Mouse (Mus musculus) retina, postnatal 7 days (tissue): ENCODE data around the gene Sigmar1.
"Not testable (repeated sequence)": the region's sequence is repeated elsewhere in the genome, so short reads cannot be mapped to it uniquely, and the experiment has no call there.

Experiments
- DNase-seq: peaks from one replicate; pipeline ENCODE4 v3.0.0-alpha.2; 2012; ENCODE audit warnings: low read depth, low spot score

Gene Sigmar1

GRCm38 (mm10) chr4:41755338-41756305 lies at the start of gene Sigmar1:
Gene Sigmar1 (minus strand): TSS chr4:41756157.
- DNase-seq = peak; percentile 74

GRCm38 (mm10) chr4:41783197-41783596 lies 27.2 kb upstream of the Sigmar1 start:
- DNase-seq = not testable (repeated sequence)

GRCm38 (mm10) chr4:41782711-41783110 lies 26.8 kb upstream of the Sigmar1 start:
- not testable (repeated sequence) for DNase-seq

DNA sequence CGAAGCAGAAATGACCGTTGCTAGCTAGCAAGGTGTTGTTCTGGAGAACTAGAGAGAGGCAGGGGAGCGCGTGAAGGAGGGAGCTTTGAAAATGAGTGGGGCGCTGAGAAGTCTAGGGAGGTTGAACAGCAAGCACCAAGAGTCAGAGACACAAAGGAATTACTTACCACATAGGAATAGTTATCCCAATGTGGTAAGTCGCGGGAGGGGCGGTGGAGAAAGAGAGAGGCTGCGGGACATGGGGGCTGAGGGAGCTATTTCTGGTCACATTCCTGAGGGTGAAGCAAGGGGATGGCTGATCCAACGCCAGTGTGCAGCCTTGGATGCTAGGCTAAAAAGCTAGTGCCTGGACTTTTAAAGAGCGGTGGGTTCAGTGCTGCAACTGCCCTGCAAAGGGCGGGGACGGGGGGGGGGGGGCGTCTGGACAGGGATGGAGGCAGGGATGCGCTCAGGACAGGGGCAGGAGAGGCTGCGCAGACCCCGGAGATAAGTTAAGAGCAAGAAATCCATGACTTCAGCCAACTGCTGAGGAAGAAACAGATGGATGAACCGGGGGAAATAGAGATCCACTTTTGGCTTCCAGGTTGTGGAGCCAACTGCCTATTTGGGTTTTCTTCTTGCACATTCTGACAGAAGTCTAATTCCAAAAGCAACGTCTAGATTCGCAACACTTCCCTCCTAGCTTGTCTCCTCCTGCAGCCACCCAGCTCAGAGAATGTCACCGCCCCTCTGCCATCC lies 26.0 kb upstream of the Sigmar1 start:
- DNase-seq = not testable (repeated sequence)

GRCm38 (mm10) chr4:41781271-41781670 lies 25.3 kb upstream of the Sigmar1 start:
- DNase-seq = not testable (repeated sequence)

DNA sequence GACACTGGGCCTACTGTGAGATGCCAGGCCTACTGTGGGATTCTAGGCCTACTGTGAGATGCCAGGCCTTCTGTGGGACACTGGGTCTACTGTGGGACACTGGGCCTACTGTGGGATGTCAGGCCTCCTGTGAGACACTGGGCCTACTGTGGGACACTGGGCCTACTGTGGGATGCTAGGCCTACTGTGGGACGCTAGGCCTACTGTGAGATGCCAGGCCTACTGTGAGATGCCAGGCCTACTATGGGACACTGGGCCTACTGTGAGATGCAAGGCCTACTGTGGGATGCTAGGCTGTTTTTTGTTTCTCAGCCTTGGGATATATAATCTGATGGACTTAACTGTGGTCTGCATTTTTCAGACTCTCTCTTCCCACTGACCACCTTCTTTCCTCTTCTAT lies 19.9 kb upstream of the Sigmar1 start:
- DNase-seq = not testable (repeated sequence)

- DNase-seq = not testable (repeated sequence)
Measured at GRCm38 (mm10) chr4:41774506-41774905, 18.5 kb upstream of the Sigmar1 start.

GRCm38 (mm10) chr4:41774002-41774401 lies 18.0 kb upstream of the Sigmar1 start, which contains the start of gene Ccl27a:
Gene Ccl27a (minus strand): TSS chr4:41774247.
- DNase-seq = peak; percentile 65

DNA sequence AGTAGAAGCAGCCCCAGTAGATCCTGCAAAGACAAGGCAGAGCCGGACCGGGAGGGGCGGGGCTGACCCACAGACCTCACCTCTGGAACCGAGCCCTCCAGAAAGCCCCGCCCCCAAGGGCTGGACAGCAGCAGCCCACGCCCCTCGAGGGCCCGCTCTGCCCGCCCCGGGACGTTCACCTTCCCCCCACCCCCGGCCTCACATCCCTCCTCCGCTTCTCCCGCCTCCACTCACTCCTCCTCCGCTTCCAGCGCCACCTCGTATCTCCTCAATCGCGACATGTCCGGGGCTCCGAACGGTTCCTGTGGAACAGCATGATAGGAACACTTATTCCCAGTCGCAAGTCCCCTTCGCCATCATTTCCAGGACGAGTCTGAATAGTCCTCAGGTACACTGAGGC lies 17.5 kb upstream of the Sigmar1 start:
- peak; percentile 30 for DNase-seq

GRCm38 (mm10) chr4:41772946-41773345 lies 17.0 kb upstream of the Sigmar1 start:
- not testable (repeated sequence) for DNase-seq

DNA sequence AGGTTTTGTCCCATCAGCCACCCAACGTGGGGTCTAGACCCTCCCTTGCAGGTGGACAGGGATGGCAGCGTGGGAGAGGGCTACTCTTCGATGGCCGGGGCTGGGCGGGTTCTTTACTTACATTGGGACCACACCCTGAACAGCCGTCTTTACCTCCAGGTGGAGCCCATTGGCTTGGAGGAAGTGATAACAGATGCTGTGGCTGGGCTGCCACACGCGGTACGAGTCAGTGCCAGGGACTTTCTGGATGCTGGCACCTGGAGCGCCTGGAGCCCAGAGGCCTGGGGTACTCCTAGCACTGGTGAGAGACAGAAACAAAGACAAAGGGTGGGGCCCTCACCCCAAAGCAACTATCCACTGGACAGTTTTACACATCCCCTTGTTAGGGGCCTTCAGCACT lies 11.3 kb upstream of the Sigmar1 start:
- not testable (repeated sequence) for DNase-seq

DNA sequence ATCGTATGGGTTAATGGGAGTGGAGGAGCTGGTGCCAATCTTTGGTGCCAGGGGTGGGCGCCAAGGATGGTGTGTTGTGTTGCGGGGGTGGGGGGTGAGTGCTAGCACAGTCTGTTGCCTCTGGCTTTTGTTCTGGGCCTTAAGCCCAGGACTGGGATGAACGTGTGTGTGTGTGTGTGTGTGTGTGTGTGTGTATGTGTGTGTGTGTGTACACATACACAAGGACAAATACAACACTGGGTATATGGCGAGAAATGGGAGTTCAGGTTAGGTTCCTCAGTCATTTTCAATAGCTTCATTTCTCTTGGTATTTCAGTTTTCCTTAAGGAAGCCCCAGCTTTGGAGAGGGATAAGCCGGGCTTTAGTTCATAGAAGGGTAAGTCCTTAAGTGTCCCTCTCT lies 7.2 kb upstream of the Sigmar1 start:
- not testable (repeated sequence) for DNase-seq

GRCm38 (mm10) chr4:41762688-41763114 lies 6.7 kb upstream of the Sigmar1 start:
- DNase-seq = not testable (repeated sequence)

DNA sequence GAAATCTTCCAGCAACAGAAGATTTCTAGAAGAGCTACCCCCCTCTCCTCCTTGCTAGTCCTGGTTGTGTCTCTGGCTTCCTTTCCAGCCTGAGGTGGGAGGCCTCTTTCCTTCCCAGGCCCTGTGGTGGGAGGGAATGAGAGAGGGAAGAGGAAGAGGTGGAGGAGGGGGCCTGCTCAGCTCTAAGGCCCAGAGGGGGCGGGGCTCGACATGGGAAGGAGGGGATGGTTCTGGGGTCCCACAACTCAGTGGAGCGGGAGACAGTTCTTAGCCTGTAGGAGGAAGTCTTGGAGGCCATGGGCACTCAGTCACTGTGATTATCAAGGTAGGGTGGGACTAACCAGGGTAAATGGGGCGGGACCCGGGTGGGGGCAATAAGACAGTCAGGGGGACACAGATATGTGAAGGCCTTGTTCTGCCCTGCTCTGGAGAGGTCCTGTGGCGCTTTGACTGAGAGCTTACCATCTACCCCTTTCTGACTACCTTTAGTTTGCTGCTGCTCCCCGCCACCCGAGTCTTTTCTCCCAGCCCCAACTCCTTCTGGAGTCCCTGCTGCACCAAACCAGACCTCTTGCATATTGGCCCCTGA lies 6.2 kb upstream of the Sigmar1 start:
- DNase-seq = no peak

- no peak for DNase-seq
Measured at GRCm38 (mm10) chr4:41761680-41762079, 5.7 kb upstream of the Sigmar1 start.

- no peak for DNase-seq
Measured at GRCm38 (mm10) chr4:41760911-41761310, 5.0 kb upstream of the Sigmar1 start.

DNA sequence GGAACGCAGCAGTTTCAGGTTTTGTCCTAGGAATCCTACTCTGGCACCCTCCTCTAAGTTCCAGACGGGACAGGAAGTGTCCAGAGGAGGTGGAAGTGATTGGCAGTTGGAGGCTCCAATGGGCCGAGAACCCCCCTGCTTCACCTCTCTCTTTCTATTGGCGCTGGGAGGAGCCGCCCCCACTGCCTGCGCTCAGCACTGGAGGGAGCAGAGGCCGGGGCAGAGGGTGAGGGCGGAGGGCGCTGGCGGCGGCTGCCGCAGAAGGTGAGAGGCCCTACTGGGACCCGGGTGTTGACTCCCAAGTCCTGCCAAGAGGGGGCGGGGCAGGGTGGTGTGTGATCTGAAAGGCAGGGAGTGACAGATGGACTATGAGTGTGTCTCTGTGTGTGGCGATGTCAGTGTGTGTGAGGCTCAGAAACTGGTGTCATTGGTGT lies 4.3 kb upstream of the Sigmar1 start:
- DNase-seq = peak; percentile 67

DNA sequence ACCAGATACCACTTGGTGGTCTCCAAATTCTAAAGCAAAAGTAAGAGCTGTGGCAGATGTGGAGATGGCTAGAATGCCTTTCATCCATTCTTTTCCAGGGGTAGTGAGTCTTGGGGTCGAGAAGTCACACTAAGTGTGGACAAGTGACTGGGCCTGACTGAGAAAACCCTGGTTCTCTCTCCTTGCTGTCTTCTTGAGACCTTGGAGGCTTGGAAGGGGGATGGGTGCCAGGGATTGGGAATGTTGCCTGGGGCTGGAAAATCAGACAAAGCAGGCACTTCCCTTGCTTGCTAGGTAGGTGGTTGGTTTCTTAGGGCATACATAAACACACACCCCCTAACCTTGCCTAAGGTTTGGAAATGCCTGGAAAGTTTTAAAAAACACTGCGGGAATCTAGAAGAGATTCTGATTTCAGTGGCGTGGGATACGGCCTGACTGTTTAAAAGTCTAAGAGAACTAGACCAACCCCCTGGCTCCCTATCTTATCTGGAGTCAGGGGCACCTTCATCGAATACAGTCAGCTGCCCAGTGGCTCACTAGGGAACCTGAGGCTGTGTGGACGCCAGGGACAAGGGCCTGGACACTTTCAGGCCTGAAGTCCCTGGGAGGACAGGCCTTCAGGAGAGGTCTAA lies 3.8 kb upstream of the Sigmar1 start:
- no peak for DNase-seq

DNA sequence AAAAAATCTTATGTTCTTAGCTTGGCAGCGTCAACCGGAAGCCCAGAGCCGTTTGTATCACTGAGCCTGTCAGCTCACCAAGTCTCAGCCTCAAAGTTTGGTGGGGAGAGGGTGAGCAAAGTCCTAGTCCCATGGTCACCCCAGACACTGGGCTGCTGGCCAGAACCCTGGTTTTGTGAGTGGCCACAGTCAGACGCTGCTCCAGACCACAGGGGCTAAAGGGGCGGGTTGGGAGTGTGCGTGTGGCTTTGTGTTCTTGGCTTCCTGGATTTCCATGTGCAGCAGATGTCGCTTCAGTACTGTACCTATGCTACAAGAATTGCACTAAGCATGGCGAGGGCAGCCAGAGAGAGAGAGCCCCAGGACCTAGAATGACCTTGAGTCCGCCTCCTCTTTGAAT lies 3.2 kb upstream of the Sigmar1 start:
- no peak for DNase-seq

DNA sequence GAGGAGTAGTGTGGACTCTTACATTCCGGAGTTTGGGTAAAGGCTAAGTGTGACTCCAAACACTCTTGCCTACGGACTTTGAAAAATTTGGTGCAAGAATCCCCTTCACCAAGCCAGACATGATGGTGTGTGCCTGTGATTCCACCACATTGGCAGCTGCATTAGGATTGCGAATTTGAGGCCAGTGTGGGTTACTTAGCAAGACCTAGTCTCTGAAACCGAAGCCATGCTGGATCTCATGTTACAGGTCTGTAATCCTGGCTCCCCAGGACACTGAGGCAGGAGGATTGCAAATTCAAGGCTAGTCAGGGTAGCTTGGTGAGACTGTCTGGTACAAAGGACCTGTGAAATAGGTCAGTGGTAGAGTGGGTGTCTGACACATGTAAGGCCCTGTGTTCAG lies 2.7 kb upstream of the Sigmar1 start:
- DNase-seq = no peak

DNA sequence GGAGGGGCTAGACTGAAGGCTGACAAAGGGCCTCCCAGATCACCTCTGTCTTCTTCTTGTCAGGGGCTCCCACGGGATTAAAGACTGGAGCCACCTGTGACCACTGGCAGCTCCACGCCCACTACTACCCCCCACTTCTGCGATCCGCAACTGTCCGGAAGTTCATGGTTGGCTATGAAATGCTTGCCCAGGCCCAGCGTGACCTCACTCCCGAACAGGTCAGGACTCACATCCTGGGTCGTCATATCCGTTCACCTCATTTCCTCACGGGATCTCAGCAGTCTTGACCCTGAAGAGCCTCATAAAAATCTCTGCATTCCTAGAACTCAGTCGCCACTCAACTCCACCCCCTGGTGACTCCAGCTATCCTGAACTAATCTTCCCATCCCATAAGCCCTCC lies 2.1 kb upstream of the Sigmar1 start:
- no peak for DNase-seq
